Mouse (Mus musculus): ENCODE data around the gene Mapk9. TPM values are rescaled to one million over a fixed set of nuclear protein-coding genes. Genes with fewer than 3 reads are reported as not detected.

Mapk9 gene
- polyA plus RNA-seq, 1 experiment from 2014 or later, result 44.5 TPM

DNA sequence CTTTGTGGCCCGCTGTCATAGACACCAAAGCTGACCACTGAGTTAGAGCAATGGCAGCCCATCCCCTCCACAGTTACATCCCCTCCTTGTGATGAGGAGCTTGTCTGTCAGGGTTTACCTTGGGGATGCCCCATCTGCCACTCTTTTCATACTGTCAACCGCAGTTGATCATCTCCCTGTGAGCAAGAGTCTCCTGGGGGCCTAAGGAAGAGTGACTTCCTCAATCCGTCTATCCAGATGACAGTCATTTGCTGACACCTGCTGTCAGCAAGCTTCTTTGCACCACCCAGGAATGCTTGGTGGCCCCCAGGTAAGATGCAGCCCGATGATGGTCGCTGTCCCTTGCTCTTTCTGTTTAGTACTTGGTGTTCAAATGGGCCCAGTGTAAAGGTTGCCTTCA, 41.9 kb downstream of the Mapk9 start:
- no peak for DNase-seq (ENCODE audit: low spot score)

DNA sequence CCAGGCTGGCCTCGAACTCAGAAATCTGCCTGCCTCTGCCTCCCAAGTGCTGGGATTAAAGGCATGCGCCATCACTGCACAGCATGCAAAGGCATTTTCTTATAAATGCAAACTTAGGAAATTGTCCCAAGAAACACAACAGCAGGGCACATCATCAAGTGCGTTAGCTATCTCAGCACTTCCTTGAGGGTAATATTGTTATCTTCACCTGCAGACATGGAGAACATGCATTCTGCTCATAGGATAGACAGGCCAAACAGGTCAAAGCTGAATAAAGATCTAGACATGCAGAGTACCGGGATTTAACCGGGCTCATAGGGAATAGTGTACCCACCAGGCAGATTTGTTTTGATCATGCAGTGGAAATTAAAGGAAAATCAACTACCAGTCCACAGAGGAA, 45.4 kb downstream of the Mapk9 start:
- no peak for DNase-seq (ENCODE audit: low spot score)

DNA sequence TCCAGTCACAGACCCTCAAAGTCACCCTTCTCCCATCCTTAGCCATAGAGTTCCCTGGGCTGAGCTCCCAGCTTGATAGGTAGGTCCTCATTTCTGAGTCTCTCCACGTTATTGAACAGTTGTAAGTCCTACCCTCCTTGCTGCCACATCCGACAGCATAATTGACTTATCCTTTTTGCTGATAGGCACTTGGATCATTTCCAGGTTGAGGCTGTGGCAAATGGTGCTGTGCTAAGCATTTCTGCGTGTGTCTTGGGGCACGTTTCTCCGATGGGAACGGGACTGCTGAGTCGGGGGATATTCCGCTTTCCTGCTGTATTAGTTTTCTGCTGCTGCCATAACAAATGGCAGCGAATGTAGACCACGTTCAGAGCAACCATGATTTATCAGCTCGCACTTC, 47.3 kb downstream of the Mapk9 start:
- DNase-seq (ENCODE audit: low spot score), result no peak

DNA sequence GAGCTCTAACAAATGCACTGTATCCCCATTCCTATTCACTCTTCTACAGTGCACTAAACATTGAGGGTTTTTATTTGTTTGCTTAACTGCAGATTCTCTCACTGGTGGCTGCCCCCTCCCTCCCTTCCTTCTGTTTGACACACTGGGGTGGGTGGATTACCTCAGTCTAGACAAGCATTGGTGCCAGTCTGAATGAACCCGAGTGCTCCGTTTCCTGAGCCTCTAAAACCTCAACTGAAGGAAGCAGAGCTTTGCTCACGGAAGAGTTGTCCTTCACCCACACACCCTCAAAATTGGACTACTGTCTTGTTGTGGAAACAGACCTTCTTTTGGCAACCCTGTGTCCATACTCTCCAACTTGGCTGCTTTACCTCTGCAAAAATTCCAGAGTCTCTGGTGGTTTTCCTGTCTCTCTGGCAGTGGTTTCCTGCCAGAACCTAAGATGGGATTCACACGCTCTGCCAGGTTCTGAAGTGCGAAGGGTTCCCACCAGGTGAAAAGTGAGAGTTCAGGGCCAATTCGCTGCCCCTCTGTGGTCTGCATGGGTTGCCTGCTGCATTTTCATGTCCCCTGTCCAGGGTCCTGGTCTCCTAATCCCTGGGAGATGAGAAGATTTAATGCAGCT, 49.5 kb downstream of the Mapk9 start:
- no peak for DNase-seq (ENCODE audit: low spot score)

DNA sequence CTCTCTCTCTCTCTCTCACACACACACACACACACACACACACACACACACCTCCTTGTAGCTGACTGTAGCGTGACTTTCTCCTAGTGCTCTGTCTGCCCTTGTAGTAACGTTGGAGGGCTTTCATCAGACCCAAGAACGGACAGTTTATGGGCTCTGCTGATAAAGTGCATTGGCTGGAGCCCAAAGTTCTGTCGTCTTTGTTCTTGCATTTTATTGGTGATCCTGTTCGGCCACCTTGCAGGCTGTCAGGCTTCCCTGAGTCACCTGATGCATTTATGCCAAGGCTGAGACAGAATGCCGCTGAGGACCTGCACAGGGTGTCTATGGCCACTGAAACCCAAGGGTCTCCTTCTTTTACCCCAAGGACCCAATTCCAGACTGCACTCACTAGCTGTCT, 53.5 kb downstream of the Mapk9 start:
- no peak for DNase-seq (ENCODE audit: low spot score)

DNA sequence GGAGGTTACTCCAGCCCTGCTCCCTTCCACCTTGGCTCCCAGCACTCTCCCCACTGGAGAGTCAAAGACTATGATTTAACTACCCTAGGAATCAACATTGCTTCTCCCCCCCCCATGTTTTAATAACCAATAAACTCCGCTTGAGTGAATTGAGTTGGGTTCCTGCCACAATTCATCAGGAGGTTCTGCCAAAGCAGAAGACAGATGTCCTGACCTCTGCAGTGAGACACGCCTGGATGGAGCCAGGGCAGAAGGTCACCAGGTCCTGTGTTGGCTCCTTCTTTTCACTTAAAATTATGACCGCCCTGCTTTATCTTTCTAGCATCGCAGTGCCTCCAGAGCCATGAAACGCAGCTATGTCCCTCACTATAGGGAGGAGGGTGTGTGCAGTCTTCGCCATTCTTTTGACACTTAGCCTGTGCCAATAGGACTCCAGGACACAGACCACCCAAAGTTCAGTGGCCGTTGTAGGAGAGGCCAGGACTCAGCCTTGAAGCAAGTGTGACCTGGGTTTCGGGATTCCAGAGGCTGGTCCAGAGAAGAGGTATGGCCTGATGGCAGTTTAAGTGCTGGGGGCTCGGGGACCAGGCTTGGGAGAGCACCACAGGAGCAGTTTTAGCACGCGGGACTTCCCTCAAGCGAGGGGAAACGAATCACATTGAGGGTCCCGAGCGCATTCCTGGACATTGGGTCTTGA, 54.6 kb downstream of the Mapk9 start:
- no peak for DNase-seq (ENCODE audit: low spot score)

DNA sequence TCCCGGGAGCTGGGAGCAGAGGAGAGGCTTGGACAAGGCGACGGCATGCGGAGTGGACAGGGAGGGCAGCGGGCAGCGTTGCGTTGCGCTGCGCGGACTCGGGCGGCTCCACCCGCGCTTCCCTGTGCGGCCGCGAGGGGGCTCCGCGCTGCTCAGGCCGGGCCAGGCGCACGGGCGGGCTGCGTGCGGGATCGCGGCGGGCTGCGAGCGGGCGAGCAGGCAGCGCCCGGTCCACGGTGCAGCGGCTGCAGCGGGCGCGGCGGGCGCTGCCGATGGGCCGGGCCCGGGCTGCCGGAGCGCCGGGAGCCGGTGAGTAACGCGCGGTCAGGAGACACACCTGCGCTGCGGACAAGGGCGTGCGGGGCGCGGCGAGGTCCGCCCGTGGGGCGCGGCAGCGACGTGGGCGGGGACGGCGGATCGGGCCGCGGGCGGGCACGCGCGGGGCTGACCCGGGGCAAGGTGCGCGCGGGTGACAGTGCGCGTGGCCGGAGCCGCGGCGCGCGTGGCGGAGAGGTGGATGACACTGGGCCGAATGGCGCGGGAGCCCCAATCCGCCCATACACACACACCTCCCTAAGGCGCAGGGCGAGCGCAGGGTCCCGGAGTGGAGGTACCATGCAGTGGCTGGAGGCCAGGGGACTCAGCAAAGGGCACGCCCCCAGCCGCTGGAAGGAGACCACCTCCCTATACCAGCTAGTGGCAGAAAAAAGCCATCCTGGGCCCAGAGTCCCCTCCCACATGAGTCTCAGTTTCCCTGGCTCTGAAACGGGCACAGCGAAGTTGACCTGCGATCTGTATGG, 55.3 kb downstream of the Mapk9 start, which contains the start of gene Rasgef1c:
Rasgef1c (plus strand) TSS at position 177 of the 800 bp plus-strand sequence.
- DNase-seq (ENCODE audit: low spot score), result peak; percentile 41

DNA sequence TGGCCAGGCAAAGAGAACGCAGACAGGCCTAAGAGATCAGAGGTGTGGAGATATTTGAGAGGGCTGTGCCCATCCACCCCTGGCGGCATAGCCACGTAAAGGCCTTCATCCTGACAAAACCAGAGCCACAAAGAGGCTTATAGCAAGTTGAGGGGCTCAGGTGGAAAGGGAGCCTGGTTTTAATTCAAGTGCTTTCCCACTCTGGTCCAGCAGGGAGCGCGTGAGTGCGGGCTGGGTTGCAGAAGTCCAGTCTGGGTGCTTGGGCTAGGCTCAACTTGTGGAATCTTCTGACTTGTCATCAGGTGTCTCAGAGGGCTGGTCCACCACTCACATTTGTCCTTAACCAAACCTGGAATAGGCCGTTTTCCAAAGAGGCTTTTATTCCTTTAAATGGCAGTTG, 56.8 kb downstream of the Mapk9 start:
- DNase-seq (ENCODE audit: low spot score), result peak; percentile 39

DNA sequence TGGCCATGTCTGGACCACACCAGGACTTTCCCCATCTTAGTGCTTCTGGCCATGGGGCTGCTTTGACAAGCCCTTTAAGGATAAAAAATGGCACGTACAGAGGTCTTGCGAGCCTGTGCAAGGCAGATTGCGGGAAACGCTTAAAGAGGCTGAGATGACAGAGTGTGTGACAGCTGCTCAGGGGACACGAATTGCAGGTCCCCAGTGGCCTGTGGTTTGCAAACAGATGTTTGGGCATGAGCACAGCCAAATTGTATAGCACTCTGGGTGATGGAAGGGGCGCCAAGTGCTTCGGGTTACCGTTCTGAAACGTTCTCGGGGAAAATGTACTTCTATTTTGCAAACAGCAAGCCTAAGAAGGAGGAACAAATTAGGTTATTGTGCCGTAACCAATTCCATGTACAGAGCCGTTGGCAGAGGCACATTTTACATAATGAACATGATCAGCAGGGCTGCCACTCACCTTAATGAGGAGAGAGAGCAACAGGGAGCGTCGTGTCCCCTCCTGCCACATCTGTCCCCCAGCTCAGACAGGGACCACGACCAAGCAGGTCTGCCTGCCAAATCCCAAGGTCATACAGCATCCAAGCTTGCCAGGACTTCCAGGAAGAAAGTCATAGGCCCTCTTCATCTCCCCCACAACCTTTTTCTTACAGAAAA, 72.1 kb downstream of the Mapk9 start:
- no peak for DNase-seq (ENCODE audit: low spot score)

DNA sequence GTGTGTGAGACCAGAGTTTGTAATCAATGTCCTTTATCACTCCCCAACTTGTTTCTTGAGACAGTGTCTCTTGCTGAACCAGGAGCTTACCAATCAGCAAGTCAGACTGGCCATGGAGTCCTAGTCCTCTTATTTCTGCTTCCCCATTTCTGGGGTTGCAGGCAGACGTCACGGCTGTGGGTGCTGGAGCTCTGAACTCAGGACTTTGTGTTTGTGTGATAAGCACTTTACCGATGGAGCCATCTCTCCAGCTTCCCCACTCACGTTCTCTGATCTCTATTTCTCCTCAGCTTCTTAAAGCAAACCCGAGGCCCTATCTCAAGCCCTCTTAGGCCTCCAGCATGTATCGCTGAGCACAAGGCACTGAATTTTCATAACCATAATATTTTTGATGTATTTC, 72.8 kb downstream of the Mapk9 start:
- no peak for DNase-seq (ENCODE audit: low spot score)

DNA sequence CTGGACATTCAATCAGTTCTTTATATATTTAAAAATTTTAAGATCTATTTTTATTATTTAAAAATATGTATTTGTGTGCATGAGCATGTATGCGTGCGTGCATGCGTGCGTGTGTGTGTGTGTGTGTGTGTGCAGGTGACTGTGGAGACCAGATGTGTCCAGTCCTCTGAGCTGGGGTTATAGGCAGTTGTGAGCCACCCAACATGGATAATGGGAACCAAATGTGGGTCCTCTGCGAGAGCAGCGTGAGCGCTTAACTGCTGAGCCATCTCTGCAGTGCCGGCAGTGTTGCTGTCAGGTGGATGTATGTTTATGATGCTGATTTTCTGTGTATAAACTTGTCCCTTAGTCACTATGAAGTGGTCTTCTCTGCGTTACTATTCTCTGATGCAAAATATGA, 77.0 kb downstream of the Mapk9 start:
- DNase-seq (ENCODE audit: low spot score), result no peak

DNA sequence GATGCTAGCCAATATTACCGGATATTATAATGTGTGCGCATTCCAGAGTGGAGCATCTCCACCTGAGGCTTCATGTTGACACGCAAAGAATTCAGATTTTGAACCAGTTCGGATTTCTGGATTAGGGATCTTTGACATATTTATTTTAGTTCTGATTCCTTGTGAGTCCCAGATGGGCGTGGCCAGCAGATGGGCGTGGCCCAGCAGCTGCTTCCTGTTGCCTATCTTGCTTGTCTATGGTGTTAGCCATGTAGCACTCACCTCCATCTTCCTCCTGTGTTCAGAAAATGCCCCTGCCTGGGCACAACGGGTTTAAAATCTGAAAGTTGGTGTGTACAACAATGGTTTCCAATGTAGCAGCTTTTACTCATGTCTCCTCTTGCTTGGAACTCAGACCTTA, 79.6 kb downstream of the Mapk9 start:
- no peak for DNase-seq (ENCODE audit: low spot score)

DNA sequence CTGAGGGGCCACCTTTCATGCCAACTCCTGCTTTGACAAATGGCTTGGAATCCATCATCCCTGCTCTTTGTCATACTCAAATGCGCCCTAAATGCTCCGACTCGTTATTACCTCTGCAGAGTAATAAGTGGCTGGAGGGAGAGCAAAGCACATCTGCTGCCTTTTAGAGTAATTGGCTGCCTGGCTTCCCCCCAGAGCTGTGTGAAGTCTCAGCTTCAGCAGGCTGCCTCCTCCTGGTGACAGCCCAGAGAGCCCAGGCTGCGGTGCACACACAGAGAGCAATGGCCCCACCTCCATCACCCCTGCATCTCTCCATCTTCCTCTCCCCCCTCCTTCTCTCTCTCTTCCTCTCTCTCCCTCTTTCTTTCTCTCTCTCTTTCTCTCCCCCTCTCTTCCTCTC, 80.6 kb downstream of the Mapk9 start:
- no peak for DNase-seq (ENCODE audit: low spot score)

DNA sequence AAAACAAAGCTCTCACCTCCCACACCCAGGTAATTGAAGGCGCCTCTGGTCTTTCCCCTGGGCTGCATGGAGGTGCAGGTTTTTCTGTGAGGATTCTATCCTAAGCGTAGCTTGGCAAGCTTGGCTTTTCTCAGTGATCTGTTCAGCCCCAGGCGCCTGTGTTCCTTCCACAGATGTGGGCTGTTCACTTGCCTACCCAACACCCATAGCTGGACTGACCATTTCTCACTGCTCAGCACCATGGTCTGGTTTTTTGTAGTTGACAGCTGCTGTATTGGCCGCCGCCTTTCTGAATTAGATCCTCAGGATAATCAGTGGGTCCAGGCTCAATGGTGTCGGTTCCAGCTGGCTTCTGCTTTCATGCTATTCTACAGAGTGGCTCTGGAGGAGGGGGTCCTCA, 81.1 kb downstream of the Mapk9 start:
- DNase-seq (ENCODE audit: low spot score), result no peak

DNA sequence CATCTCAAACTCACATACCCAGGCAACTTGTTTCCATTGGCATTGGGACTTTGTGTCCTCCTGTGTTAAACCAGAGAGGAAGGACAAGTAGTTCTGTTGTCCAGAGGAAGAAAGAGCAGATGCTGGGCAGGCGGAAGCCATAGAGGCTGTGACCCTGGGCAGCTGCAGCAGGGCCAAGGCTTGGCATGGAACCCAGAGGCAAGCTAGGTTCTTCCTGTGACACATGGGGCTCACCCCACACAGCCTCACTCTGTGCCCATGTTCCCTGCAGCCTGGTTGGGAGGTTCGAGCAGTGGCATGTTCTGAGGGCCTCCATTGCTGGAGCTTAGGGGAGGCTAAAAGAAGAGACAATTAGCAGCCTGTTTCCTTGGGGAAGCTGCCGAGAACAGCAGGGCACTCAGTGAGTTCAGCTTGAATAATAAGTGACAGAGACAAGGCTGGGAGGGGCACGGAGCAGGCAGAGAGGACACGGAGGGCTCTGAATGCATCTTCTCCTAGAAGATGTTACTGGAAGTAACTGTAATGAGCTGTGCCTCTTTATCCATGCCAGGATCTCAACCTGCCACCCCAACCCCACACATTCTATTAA, 84.6 kb downstream of the Mapk9 start:
- no peak for DNase-seq (ENCODE audit: low spot score)

DNA sequence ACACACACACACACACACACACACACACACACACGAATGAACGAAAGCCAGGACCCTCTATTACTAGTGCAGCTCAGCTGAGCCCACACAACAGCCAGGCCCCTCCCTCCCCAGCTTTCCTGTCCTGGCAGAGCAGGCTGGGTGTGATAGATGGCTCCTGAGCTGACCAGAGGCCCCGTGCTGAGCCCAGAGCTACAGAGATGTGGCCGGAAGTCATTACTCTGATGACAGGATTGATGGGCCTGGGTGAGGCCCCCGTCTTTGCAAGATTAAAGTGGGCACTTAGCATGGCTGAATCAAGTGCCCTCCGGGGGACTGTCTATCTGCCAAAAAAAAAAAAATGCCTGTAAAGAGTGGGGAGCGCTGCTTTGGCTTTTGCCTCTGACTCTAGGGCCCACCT, 85.3 kb downstream of the Mapk9 start:
- DNase-seq (ENCODE audit: low spot score), result no peak

DNA sequence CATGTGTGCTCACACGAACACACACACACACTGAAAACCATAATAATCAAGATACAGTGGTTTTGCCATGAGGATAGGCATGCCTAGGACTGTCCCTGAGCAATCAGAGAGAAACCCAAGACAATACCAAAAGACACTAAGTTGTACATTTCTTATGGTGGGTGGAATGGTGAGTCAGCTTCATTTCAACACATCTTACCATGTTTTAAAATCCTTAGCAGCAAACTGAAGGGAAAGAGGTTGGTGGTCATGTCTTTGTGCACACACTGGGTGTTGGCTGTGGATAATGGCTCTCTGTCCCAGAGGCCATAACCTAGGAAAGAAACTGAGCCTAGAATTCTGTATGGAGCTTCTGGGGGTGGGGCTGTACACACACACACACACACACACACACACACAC, 87.3 kb downstream of the Mapk9 start:
- no peak for DNase-seq (ENCODE audit: low spot score)

DNA sequence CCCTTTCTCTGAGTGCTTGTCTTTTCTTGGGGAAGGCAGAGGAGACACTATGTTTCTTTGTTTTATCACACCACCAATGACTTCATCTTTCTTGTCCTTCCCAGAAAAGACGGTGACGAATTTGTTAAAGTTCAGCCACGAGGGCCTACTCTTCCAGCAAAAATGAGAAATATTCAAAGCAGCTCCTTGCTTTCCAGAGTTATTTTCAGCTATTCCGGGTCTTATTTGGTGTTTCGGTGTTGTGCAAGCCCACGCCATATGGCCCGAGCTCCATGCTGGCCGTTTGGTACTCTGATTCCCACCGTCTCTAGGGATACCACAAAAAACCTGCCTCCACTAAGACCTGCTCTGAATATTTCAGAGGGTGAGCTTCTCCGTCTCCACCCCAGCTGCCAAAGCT, 87.8 kb downstream of the Mapk9 start:
- DNase-seq (ENCODE audit: low spot score), result no peak
